Mouse (Mus musculus): ENCODE results near the gene Camta1. TPM values are rescaled to one million over a fixed set of nuclear protein-coding genes. Genes with fewer than 3 reads are reported as not detected.

Gene Camta1
- 43.4 and 44.4 TPM in 2 replicates for polyA plus RNA-seq (2012; rRNA removed)

DNA sequence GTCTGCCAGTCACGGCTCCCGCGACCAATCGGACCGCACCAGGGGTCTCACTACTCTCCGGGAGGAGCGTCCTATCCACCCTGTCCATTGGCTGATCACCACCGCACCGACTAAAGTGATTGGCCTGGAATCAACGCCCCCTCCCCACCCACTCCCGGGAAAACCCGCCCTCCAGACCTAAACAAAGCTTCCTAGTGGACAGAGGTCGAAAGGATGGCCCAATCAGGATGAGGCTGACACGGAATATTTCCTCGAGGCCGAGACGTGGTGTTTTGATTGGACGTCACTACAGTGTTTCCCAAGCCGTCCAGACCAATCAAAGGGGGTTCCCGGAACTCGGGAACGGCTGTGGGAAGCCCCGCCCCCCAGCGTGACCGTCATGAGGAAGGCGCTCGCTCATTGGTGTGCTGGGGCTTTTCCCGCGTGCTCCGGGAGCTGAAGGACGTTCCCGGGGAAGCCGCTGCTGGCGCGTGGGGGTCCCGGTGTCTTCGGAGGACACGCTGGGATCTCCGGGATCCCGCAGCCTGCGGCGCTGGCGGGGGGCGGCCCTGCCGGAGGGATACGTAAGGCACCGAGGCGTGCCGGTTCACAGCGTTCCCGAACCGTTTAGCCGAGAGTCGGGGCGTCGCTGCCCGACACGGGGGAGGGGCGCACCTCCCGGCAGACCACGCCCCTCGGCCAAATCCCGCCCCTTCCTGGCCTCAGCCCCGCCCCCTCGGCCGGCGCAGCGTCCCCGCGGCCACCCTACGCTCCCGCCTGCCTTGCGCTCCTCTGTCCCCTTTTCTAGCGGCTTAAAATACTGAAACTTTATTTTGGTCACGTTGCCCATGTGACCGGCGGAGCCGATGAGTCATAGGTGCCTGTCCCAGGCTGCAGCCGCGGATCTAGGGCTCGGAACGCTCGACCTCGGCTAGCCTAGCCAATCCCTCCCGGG, at the start of gene Camta1:
Gene Camta1, minus strand, starts transcription at position 71 of the 934 bp plus-strand sequence.

DNA sequence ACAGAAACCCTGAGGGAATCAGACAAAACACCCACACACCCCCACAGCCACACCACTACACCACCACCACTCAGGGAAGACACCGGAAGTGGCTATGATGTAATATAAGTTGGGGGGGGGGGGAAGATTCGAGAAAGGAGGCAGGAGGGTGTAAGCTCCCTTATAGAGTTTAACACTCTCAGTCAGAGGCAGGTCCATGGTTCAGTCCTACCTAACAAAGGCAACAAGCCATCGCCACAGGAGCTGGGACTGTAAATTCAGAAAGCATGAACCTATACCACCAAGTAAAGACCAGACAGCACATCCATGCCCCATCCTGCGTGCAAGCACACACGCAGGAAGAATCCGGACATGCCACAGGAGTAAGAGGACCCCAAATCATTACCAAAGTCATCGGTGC, 772.4 kb downstream of the Camta1 start, which contains the start of gene Gm13090:
Gene Gm13090, plus strand, starts transcription at position 301 of the 400 bp plus-strand sequence.

DNA sequence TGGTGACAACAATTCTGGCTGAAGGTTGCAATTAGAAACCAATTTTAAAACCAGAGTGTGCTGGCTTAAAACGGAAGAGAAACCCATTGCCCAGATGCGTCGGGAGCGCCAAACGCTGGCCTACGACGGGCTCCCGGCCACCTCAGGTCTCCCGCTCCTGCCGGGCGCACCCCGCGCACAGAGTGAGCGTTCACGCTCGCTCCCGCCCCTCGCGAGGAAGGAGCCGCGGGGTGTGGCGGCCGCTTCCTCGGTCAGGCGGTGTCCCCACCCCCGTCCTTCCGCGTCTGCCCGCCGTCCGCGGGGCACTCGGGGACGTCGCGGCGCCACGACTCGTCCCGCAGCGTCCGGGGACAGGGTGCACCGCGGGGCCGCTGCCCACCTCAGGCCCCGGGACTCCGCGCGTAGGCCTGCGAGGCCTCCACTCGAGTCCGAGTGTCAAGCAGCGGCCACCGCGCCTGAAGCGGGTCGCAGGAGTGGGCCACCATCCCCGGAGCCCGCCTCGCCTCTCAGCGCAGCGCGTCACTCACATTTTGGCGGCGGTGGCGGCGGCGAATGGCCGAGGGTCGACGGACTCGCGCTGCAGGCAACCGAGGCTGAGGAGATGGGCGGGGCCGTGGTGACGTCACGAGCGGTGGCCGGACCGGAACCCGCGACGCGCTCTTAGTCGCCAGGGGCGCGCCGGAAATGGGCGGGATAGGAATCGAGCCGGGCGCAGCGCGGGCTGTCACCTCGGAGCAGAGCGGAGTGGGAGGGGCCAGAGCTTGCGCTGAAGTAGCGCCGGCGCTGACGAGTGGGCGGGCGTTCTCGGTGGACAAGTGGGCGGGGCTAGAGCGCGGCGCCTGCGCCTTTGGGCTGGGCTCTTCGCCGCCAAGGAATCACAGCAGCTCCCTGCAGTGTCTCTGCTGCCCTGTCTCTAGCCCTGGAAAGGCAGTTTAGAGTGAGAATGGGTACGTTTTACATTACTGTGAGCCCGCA, 804.0 kb downstream of the Camta1 start, which contains the start of gene Vamp3:
Gene Vamp3, minus strand, starts transcription at position 617 of the 975 bp plus-strand sequence.

DNA sequence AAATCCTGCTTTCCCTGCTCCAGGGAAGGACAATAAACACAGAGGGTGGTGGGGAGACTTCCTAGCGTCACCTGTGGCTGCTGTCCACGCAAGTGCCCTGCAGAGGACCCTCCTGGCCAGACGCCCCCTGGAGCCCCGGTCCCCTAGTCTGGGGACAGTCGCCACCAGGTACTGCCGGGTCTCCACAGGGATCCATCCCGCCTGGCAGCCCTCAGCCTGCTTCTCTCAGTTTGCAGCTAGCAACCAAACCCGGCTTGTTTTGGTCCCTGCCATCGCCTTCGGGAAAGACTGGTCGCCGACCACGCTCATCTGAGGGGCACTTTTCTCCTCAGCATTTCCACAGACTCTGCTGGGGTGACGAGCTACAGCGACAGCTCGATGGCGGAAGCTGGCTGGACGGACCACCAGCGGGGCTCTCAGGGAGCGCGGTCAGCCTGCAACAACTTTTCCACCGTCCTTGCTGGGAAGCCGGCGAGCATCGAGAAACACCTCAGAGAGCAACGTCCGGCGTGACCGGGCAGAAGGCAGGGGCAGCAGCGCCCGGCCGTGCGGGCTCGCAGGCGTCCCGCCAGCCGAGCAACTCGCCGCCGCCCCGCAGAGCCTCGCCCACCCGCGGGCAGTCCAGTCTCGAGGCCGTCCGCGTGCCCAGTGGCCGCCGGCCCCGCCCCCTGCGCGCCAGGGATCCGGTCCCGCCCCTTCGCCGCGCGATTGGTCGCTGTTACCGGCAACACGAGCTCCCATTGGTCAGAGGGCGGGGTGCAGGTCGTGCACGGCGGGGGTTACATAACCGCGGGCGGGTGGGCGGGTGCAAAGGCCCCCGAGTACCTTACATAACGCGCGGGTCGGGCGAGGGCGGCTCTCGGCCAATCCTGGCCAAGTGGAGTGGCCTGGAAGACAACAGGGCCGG, 817.4 kb downstream of the Camta1 start, which contains the start of gene Per3:
Gene Per3, minus strand, starts transcription at position 629 of the 907 bp plus-strand sequence.

DNA sequence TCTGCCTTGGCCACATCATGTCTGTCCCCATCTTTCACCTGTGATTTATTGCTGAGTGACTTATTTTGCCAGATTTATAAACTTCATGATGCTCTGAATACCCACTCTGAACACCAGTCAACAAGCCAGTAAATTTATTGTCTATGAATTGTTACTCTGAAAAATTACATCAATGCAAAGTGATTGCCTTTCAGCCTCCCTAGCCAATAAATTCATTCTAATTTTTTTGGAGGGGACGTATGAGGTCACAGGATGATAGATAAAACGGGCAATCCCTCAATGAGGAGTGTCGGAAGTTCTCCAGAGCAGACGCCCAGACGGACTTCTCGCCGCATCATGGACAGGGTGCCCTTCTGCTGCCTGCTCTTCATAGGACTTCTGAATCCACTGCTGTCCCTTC, 864.9 kb downstream of the Camta1 start, which contains the start of gene Uts2:
Gene Uts2, plus strand, starts transcription at position 301 of the 400 bp plus-strand sequence.

DNA sequence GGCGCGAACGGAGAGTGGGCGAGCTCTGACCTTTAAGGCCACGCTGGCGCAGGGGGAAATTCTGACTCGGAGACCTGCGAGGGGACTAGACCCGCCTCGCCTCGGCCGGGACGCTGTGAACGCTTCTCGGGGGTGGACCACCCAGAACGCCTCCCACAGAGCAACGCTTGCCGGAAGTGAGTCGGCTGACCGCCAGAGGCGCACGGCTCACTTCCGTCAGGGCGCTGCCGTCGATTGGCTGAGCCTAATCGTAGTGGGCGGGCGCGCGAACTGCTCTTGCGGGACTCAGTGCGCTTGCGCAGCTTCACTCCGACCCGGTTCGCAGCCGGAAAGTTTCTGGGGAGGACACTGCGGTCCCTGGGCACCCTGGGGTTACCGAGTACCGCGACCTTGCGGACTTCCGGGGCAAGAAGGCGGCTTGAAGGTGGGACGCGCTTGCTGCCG, 947.4 kb downstream of the Camta1 start, which contains the start of the genes Park7 and Tnfrsf9:
Gene Park7, minus strand, starts transcription at position 148 of the 444 bp plus-strand sequence.
Gene Tnfrsf9, plus strand, starts transcription at position 273 of the 444 bp plus-strand sequence.

Other genes with a start within 250 kb of the Camta1 start
- gene Dnajc11, start 71.8 kb upstream of the Camta1 start, polyA plus RNA-seq (2012; rRNA removed) = 80.5 and 103 TPM in 2 replicates
- 38.6 and 39.6 TPM in 2 replicates for gene Thap3, start 127.1 kb upstream of the Camta1 start, polyA plus RNA-seq (2012; rRNA removed)
- 18.4 and 23.2 TPM in 2 replicates for gene Phf13, start 134.4 kb upstream of the Camta1 start, polyA plus RNA-seq (2012; rRNA removed)
- gene Klhl21, start 146.9 kb upstream of the Camta1 start, polyA plus RNA-seq (2012; rRNA removed) = 5.9 and 7.6 TPM in 2 replicates
- 35.6 and 43.3 TPM in 2 replicates for gene Zbtb48, start 165.8 kb upstream of the Camta1 start, polyA plus RNA-seq (2012; rRNA removed)
- 0.05 and 0.17 TPM in 2 replicates for gene Tas1r1, start 176.7 kb upstream of the Camta1 start, polyA plus RNA-seq (2012; rRNA removed)
- gene Nol9, start 177.4 kb upstream of the Camta1 start, polyA plus RNA-seq (2012; rRNA removed) = 24.9 and 28.4 TPM in 2 replicates
- 14.7 and 18.2 TPM in 2 replicates for gene Plekhg5, start 210.6 kb upstream of the Camta1 start, polyA plus RNA-seq (2012; rRNA removed)